Mouse (Mus musculus): Measurements from ENCODE around the gene Axdnd1. TPM values are rescaled to one million over a fixed set of nuclear protein-coding genes. Genes with fewer than 3 reads are reported as not detected.
"Not testable (repeated sequence)": the region's sequence is repeated elsewhere in the genome, so short reads cannot be mapped to it uniquely, and the experiment has no call there.

Axdnd1 gene
- total RNA-seq, 2 experiments from 2014 or later: 0.27 to 1.1 TPM

DNA sequence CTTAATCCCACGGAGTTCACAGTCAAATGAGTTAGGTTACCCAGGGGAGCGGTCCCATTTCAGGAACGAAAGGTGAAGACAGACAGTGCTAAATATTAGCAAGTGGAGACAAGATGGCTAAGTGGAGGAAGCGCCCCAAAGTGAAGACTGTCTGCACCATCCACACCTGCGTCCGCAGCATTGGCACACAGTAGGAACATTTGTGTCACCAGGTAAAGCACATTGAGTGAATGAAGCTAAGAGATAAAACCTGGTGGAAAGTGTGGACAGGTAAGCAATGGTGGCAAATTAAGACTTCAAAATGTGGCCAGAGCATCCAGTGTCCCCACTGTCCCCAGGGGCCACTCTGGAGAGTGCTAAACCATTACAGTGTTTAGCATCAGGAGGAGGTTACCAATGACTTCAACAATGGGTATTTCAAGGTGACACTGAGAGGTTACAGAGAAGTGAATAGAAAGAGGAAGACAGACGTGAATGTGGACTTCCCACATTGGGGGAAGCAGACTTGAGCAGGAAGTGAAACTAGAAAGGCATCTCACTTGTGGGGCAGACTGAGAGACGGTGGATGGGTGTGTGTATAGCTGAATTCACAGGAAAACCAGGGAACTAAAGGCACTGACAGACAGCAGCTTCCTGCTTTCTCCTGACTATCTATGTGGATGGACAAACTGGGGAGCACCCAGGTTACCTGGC is 16.2 kb upstream of the Axdnd1 start:
- DNase-seq: no peak

DNA sequence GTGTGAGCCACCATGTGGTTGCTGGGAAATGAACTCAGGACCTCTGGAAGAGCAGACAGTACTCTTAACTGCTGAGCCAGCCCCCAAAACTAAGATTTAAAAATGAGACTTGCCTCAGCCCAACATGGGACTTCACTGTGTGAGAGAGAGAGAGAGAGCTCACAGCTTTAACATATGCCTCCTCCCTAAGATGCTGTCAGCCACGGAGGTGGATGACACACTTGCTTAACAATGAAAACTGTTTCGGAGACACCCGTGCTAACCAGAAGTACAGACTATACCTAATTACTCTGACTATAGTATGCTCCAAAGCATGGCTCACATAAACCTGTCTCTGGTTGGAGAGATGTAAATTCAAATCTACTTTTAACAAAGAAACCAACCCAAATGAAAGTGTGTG is 12.5 kb upstream of the Axdnd1 start:
- no peak for DNase-seq

DNA sequence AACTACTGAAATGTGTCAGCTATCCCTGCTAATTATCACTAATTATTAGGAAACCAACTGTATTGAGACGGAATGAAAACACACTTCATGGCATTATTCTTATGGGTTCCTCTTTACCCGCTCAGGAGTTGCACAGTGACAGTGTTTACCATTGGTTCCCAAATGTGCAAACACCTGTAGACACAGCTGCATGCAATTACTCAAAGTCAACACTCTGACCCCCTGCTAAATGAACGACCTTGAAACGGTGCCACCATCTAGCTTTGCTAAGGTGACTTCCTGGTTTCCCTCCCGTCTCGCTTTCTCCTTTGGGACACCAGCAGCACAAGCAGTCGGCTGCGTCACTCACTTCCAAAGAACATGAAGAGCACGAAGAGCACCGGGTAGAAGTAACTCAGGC is 11.5 kb upstream of the Axdnd1 start:
- DNase-seq: no peak

DNA sequence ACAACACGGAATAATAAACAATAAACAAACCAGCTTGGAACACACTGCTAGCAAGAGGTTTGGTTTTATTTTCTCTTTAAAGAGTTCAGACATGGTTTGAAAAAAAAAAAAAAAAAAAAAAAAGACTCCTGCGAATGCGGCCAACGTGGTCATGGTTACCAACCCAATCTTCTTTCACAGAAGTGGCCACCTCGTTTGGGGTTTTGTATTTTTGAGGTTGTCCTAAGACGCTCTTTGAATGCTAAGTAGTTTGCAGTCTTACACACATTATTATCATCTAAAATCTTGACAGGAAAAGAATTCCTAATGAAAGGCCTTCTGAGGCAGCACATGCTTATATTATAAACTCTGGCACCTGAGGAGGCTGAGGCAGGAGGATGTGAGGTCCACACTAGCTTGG is 7.5 kb upstream of the Axdnd1 start:
- no peak for DNase-seq

- no peak for DNase-seq
Measured at GRCm38 (mm10) chr1:156425746-156426145, 4.8 kb upstream of the Axdnd1 start.

GRCm38 (mm10) chr1:156424054-156424453 is 3.1 kb upstream of the Axdnd1 start:
- DNase-seq: no peak

DNA sequence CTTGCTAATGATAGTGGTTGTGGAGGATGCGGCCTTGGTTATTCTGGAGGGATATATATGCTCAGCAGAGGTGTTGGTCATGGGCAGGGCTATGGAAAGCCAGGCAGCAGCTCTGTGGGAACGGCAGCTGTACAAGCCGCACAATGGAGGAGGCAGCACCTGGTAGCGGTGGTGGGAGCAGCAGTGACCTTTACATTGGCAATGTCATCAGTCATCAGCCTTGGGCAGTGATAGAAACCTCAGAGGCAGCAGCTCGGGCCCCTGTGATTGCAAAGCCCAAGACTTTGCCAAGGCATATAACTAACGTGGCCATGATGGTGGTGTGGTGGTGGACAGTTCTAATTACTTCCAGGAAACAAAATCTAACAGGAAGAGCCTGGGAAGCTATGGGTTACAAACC is 2.5 kb upstream of the Axdnd1 start:
- no peak for DNase-seq

DNA sequence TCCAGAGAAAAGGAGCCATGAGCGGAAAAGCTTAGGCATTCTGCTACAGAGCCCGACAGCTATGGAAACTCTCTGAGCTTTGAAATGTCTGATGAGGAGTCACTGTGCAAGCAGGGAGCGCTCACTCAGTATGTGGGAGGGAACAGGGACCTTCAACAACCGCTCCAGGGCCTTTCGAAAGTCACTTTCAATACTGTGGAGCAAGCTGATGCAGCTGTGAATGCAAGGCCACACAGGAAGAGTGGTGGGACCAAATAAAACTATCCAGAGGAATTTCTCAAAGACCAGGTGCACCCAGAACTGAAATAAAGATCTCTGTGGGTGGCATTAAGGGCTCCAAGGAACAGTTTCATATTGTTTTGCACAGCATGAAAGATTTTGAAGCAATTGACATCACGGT is 1.9 kb upstream of the Axdnd1 start:
- no peak for DNase-seq

DNA sequence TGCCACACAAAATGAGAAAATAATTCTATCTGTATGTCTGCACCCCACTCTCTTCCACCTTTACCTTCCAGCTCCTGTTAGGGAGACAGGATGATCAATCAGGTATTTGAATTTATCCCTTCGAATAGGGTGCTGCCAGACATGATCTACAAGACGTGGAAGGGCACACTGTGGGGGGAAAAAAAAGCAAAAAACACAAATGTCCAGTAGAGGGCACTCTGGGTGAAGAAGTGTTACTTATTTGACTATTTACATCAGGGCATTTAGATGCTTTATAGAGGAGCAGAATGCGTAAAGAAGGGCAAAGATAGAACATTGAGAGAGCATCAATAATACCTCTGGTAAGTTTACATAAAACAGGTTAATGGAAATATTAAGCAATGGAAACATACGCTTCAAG is 2.8 kb downstream of the Axdnd1 start:
- DNase-seq: no peak

DNA sequence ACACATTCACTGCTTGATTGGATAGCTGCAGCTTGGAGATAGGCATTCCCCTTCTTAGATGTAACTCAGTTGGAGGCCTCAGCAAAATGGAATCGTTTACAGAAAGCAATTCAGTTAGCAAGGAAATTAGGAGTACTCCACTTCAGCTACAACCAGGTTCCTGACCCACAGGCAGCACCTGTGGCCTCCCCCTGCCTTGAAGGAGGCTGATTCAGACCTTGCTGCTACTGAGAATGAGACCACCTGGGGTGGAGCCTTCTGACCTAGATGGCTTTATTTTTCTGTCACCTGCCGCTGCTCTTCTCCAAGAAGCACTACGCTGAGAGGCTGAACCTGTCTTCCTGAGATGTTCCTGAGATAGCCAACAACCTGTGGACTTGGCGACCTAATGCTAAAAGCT is 12.4 kb downstream of the Axdnd1 start:
- no peak for DNase-seq

GRCm38 (mm10) chr1:156408004-156408403 is 13.0 kb downstream of the Axdnd1 start:
- DNase-seq: no peak

DNA sequence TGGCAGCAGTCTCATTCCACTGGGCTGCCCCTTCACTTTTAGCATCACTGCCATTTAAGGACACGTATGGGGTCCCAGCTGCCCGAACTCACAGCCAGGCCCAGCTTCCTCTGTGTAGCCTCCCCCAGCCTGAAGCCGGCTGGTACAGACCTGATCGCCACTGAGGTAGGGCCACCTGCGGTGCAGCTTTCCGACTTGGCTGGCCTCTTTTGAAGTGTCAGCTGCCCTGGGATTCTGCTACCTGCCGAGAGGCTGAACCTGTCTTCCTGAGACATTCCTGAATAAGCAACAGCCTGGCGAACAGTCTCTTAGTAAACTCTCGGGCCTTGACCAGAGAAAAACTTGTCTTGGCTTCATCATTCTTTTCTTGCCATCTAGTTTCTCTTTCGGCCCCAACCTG is 17.7 kb downstream of the Axdnd1 start:
- DNase-seq: no peak

GRCm38 (mm10) chr1:156402491-156402890 is 18.5 kb downstream of the Axdnd1 start:
- DNase-seq: no peak

GRCm38 (mm10) chr1:156400159-156400558 is 20.8 kb downstream of the Axdnd1 start:
- DNase-seq: not testable (repeated sequence)

- DNase-seq: no peak
Measured at GRCm38 (mm10) chr1:156393148-156393547, 27.8 kb downstream of the Axdnd1 start.

- DNase-seq: no peak
Measured at GRCm38 (mm10) chr1:156386880-156387279, 34.1 kb downstream of the Axdnd1 start.

DNA sequence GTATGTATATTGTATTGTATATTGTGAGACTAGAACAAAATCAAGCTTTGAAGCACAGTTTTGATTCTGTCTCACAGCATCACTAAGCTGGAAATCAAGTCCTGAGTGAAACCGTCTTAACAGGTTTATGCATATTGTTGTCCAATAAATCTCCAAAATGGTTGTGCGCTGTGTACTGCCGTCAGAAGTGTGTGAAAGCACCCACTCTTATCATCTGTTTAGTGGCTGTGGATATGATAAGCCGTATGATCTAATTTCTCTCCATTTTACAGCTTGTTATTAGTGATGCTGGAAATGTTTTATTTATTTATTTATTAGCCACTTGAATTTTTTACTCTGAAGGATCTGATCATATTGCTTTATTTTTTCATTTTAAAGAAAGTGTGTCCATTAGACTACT is 34.7 kb downstream of the Axdnd1 start:
- DNase-seq: no peak

DNA sequence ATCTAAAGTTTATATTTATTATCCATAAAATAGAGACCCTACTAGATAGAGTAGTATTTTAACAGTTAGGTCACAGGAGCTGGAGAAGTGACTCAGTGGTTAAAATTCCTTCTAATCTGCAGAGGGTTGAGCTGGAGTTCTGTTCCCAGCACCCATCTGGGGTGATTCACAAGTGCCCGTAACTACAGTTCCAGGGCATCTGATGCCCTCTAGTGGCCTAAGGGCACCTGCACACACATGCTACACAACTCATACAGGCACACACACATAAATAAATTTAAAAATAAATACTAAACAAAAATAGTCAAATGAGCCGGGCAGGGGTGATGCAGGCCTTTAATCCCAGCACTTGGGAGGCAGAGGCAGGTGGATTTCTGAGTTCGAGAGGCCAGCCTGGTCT is 39.7 kb downstream of the Axdnd1 start:
- no peak for DNase-seq

GRCm38 (mm10) chr1:156365740-156366139 is 55.2 kb downstream of the Axdnd1 start, which contains the start of gene Gm2000:
Gene Gm2000, plus strand, starts transcription at chr1:156366040.
- DNase-seq: no peak

GRCm38 (mm10) chr1:156352466-156352865 is 68.5 kb downstream of the Axdnd1 start:
- no peak for DNase-seq

GRCm38 (mm10) chr1:156350441-156350840 is 70.5 kb downstream of the Axdnd1 start:
- DNase-seq: no peak

DNA sequence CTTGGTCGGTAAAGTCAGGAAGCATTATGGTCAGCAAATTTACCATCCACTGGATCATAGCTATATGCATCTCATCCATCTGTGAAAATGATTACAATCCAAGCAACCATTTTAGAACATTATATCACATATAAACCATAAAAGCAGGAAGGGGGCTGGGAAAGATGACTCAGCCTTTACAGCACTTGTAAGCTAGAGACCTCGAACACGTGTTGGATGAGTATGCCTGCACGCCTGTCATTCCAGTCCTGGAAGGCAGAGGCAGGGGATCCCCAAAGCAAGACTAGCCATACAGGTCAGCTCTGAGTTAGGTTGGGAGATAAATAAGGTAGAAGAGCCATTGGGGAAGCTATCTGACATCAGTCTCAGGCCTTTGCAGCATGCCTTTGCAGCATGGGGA is 71.9 kb downstream of the Axdnd1 start:
- DNase-seq: no peak

- DNase-seq: no peak
Measured at GRCm38 (mm10) chr1:156345633-156346032, 75.3 kb downstream of the Axdnd1 start.

DNA sequence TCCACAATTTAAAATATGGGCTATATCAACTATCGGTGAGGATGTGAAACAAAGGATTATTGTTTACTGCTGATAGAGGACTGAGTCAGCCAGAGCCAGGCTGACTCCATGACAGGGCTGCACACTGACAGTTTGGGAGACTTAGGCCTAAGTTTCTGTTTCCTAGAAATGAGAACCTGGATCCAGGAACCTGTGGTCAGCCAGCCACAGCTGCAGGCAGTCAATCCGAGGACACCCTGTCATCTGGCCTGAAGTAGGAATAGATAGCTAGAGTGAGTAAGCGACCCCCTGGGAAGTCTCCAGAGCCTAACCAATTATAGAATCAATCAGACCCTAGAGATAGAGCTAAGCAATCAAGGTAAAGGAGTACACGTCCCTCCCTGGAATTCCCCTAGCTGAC is 76.5 kb downstream of the Axdnd1 start:
- no peak for DNase-seq

- no peak for DNase-seq
Measured at GRCm38 (mm10) chr1:156340847-156341246, 80.1 kb downstream of the Axdnd1 start.
